Mouse (Mus musculus): ENCODE data around the gene Fam45a. TPM values are rescaled to one million over a fixed set of nuclear protein-coding genes. Genes with fewer than 3 reads are reported as not detected.

Fam45a gene
- polyA plus RNA-seq (2015; fragmentation: Nextera tagmentation; extraction: Ambion mirVana): 42.4 and 46.8 TPM in 2 replicates

DNA sequence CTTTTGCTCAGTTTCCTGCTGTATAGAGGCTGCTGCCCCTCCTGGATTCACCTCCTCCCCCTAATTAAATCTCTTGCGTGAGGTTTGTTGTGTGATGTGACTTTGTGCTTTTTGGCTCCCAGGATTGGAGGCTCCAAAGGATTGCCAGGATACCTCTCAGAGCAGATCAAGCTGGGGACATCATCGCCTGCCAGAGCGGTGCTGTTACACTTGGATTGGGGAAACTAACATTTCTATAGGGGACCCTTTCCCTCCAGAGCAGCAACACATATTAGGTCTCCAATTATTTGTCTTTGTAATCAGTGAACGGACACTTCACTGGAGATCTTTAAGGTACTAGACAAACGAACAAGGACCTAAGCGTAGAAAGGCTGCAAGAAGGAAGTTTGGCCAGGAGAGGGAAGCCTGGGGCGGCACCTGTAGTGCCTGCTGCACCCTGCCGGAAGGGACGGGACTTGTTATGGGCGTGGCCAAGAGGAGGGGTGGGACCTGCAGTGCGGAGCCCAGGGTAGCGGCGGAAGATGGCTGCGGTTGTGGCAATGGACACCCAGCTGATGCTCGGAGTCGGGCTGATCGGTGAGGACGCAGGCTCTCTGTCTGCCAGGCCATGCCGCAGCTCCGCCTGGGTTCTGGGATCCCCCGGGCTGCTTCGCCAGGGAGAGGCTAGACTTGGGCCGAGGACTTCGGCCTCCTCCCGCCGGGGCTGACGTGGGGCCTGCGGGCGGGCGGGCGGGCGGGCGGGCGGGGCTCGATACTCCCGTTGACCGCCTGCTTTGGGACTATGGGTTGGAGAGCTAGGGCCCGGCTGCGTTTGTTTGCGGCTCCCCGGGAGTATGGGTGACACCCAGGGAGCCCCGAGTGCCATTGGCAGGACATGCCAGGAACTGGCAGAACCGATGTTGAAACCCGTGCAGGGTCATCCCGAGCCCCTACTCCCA lies at the start of gene Fam45a:
TSS of gene Fam45a (plus strand) at position 488 of the 938 bp plus-strand sequence.
- H3K9ac ChIP-seq (ENCODE audit: low read depth, low read length): peak within 1 kb of the TSS; percentile 93
- ATAC-seq: peak; percentile 99
- 0 out of 2 replicates have a peak, but pooled peaks cover 6% of the 10 kb centered on the region for H3K4me1 ChIP-seq (ENCODE audit: control insufficient read depth, insufficient read depth, low read depth, low read length)
- no peaks in the 10 kb centered on the region for H3K27me3 ChIP-seq (replicated peaks; ENCODE audit: control insufficient read depth, insufficient read depth, low read length)
- WGBS: 2% methylated on average over 29 of the region's 45 CpGs
- no peaks in the 10 kb centered on the region for H3K9me3 ChIP-seq (ENCODE audit: control insufficient read depth, low read length)
- H3K4me3 ChIP-seq (ENCODE audit: low read length): peak within 1 kb of the TSS; percentile 81
- H3K36me3 ChIP-seq (ENCODE audit: control insufficient read depth, insufficient read depth, low read length): no peaks in the 10 kb centered on the region; the same call in 1 of the 2 replicates
- H3K4me2 ChIP-seq (ENCODE audit: low read length): peak within 1 kb of the TSS; percentile 69
- H3K27ac ChIP-seq (ENCODE audit: low read depth, low read length): peak within 1 kb of the TSS; percentile 76

DNA sequence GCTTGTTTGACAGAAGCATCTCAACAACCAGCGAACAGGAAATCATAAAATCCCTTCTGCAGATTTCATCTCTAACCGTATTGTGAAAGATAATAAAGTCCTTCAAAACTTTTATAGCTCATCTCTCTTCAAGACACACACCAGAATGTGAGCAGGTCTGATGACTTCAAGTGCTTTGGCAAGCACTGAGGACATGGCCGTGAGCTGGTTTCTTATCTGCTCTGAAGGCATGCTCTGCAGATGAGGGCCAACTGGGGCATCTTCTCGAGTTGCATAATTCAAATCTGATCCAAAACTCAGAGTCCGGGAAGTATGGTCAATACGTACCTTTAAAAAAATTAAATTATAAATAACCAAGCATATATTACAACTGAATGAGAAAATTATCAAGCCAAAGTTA lies 38.0 kb upstream of the Fam45a start:
- ATAC-seq: no peak
- Histone ChIP-seq H3K9me3 (ENCODE audit: control insufficient read depth, low read length) (no peaks in the 10 kb centered on the region), H3K27ac (ENCODE audit: low read depth, low read length) (no peak overlapping the region), H3K4me1 (ENCODE audit: control insufficient read depth, insufficient read depth, low read depth, low read length) (no peaks in the 10 kb centered on the region), H3K27me3 (replicated peaks; ENCODE audit: control insufficient read depth, insufficient read depth, low read length) (no peaks in the 10 kb centered on the region), H3K4me2 (ENCODE audit: low read length) (no peak overlapping the region), H3K4me3 (ENCODE audit: low read length) (no peak overlapping the region), H3K36me3 (ENCODE audit: control insufficient read depth, insufficient read depth, low read length) (peaks cover 41% of the 10 kb centered on the region), H3K9ac (ENCODE audit: low read depth, low read length) (no peak overlapping the region)
- WGBS: 94% methylated on average over 6 of the region's 6 CpGs

DNA sequence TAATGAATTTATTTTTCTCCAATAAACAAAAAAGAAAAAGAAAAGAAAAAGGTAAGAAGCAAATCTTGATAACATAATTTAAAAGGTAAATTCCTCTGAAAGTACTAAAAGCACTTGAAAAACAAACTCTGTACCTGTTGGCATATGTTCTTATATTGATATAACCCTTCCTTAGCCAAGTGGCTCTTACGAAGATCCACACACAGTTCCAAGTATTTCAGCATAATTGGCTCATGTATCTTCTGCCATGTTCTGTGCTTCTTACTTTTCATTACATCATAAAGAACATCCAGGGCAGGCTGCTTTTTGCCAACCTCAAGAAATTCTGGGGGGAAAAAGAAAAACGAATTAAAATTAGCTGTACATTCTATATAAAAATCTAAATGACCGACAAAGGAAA lies 29.4 kb upstream of the Fam45a start:
- no peaks in the 10 kb centered on the region for H3K9me3 ChIP-seq (ENCODE audit: control insufficient read depth, low read length)
- no peak for ATAC-seq
- H3K27me3 ChIP-seq (replicated peaks; ENCODE audit: control insufficient read depth, insufficient read depth, low read length): no peaks in the 10 kb centered on the region
- H3K4me2 ChIP-seq (ENCODE audit: low read length): no peak overlapping the region
- no peak overlapping the region for H3K27ac ChIP-seq (ENCODE audit: low read depth, low read length)
- peaks cover 3% of the 10 kb centered on the region for H3K4me1 ChIP-seq (ENCODE audit: control insufficient read depth, insufficient read depth, low read depth, low read length)
- 87% methylated on average over 3 of the region's 3 CpGs for WGBS
- H3K9ac ChIP-seq (ENCODE audit: low read depth, low read length): no peak overlapping the region
- H3K4me3 ChIP-seq (ENCODE audit: low read length): no peak overlapping the region
- H3K36me3 ChIP-seq (ENCODE audit: control insufficient read depth, insufficient read depth, low read length): peaks cover 8% of the 10 kb centered on the region

DNA sequence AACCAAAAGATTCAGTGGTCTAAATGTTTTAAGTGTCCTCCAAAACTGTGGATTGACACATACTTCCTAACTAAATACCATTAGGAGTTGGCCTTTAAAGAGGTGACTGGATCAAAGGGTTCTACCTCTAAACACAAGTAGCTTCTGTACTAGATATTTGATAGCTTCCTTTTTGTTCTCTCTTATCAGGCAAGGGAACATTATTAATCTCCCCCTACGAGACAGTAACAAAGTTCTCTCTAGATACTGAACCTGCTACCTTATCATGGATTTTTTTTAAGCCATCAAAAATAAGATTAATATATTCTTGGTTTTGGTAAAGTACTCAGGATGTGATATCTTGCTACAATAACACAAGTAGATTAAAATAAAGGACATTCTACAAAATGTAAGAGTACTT lies 26.7 kb upstream of the Fam45a start:
- Histone ChIP-seq H3K9ac (ENCODE audit: low read depth, low read length) (no peak overlapping the region), H3K36me3 (ENCODE audit: control insufficient read depth, insufficient read depth, low read length) (peaks cover under 1% of the 10 kb centered on the region; the same call in 1 of the 2 replicates), H3K9me3 (ENCODE audit: control insufficient read depth, low read length) (no peaks in the 10 kb centered on the region), H3K27ac (ENCODE audit: low read depth, low read length) (no peak overlapping the region), H3K4me1 (ENCODE audit: control insufficient read depth, insufficient read depth, low read depth, low read length) (peaks cover 16% of the 10 kb centered on the region), H3K27me3 (replicated peaks; ENCODE audit: control insufficient read depth, insufficient read depth, low read length) (no peaks in the 10 kb centered on the region), H3K4me3 (ENCODE audit: low read length) (no peak overlapping the region), H3K4me2 (ENCODE audit: low read length) (no peak overlapping the region)
- 73% methylated on average over 1 of the region's 1 CpGs for WGBS
- ATAC-seq: no peak

DNA sequence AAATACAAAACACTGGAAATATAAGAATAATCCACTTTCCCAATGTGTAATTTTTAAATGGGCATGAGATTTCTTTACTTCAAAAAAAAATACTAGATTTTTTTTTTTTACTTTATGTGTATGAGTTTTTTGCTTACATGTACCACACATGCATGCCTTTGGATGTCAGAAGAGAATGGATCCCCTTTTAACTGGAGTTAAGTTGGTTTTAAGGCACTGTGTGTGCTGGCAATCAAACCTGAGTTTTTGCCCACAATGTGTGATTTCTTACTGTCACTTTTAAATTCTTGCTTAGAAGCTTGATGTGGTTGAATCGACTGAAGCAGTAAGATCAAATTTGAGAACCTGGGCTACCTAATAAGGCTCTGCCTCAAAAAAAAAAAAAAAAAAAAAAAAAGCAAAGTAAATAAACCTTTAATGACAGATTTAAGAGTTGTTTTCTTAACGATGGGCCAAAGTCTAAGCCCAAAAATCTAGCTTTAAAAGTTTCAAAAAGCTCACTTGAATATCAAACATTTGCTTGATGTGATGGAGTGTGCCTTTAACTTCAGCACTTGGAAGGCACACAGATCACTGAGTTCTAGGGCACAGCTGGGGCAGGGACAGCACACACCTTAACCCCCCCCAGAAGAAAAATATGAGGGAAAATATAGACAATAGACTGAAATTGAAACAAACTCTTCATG lies 23.8 kb upstream of the Fam45a start:
- WGBS: 65% methylated on average over 2 of the region's 2 CpGs

DNA sequence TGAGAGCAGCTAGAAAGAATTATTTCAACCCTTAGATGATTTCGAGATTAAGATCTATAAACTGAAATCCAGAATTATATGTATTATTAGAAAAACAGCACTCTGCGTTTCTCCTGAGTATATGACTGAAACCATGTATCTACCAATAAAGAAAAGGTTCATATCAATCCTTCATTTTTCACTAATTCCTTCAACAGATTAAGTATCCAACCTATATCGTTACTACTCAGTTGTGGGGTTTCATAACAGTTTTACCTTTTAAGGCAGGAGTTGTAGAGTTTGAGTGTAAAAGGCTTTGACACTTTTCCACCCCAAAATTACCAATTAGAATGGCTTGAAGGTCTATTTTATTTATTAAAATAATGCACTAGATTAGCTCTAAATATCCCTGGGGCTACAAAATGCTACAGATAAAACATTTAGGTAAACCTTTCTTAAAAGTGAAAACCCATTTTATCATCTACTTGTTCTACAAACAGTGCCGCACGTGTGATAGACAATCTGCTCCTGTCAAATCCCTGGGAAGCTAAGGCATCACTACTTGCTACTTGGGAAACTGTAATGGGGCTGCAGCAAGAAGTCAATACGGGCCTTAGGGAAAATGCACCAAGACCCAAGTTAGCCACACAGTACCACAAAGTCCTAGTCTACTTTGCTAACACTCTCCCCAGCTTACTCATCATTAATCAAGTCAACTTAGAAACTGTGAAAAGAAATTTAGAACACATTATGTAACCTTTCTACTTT lies 23.0 kb upstream of the Fam45a start:
- Histone ChIP-seq H3K36me3 (ENCODE audit: control insufficient read depth, insufficient read depth, low read length) (no peaks in the 10 kb centered on the region), H3K27me3 (replicated peaks; ENCODE audit: control insufficient read depth, insufficient read depth, low read length) (no peaks in the 10 kb centered on the region), H3K4me1 (ENCODE audit: control insufficient read depth, insufficient read depth, low read depth, low read length) (peaks cover 19% of the 10 kb centered on the region), H3K9me3 (ENCODE audit: control insufficient read depth, low read length) (no peaks in the 10 kb centered on the region), H3K4me2 (ENCODE audit: low read length) (peak overlapping the region; percentile 58), H3K9ac (ENCODE audit: low read depth, low read length) (0 out of 2 replicates have a peak overlapping the region, but pooled peaks have one; percentile 35), H3K27ac (ENCODE audit: low read depth, low read length) (no peak overlapping the region), H3K4me3 (ENCODE audit: low read length) (peak overlapping the region; percentile 20; the same call in 1 of the 2 replicates)
- no peak for ATAC-seq
- 44% methylated on average over 6 of the region's 6 CpGs for WGBS

More for the DNA sequence above, 23.8 kb upstream of the Fam45a start:
- no peaks in the 10 kb centered on the region for H3K27me3 ChIP-seq (replicated peaks; ENCODE audit: control insufficient read depth, insufficient read depth, low read length)
- no peak overlapping the region for H3K9ac ChIP-seq (ENCODE audit: low read depth, low read length)
- no peaks in the 10 kb centered on the region for H3K9me3 ChIP-seq (ENCODE audit: control insufficient read depth, low read length)
- H3K4me3 ChIP-seq (ENCODE audit: low read length): no peak overlapping the region
- H3K4me1 ChIP-seq (ENCODE audit: control insufficient read depth, insufficient read depth, low read depth, low read length): peaks cover 19% of the 10 kb centered on the region
- no peaks in the 10 kb centered on the region for H3K36me3 ChIP-seq (ENCODE audit: control insufficient read depth, insufficient read depth, low read length)
- H3K27ac ChIP-seq (ENCODE audit: low read depth, low read length): no peak overlapping the region
- H3K4me2 ChIP-seq (ENCODE audit: low read length): no peak overlapping the region
- no peak for ATAC-seq

DNA sequence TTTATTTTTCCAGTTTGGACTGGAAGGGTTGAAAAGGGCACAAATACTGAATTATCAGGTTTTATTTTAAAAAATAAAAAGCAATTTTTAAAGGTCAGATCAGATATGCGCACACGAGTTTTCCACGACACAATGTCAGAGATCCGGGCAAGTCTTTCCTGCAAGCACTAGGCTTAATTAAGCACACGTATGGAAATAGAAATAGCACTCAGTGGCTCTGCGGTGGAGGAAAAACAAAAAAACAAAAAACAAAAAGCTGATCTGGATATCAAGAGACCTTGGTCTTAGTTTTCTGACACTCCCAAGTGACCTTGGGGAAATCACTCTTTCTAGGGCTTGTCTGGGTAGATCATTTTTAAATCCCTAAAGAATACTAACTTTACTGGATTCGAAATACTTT lies 21.9 kb upstream of the Fam45a start:
- Histone ChIP-seq H3K27me3 (replicated peaks; ENCODE audit: control insufficient read depth, insufficient read depth, low read length) (no peaks in the 10 kb centered on the region), H3K36me3 (ENCODE audit: control insufficient read depth, insufficient read depth, low read length) (no peaks in the 10 kb centered on the region), H3K4me1 (ENCODE audit: control insufficient read depth, insufficient read depth, low read depth, low read length) (peaks cover 19% of the 10 kb centered on the region), H3K9ac (ENCODE audit: low read depth, low read length) (peak overlapping the region; percentile 84), H3K4me3 (ENCODE audit: low read length) (peak overlapping the region; percentile 64), H3K4me2 (ENCODE audit: low read length) (peak overlapping the region; percentile 77), H3K9me3 (ENCODE audit: control insufficient read depth, low read length) (no peaks in the 10 kb centered on the region), H3K27ac (ENCODE audit: low read depth, low read length) (no peak overlapping the region)
- ATAC-seq: no peak
- 2% methylated on average over 7 of the region's 7 CpGs for WGBS

DNA sequence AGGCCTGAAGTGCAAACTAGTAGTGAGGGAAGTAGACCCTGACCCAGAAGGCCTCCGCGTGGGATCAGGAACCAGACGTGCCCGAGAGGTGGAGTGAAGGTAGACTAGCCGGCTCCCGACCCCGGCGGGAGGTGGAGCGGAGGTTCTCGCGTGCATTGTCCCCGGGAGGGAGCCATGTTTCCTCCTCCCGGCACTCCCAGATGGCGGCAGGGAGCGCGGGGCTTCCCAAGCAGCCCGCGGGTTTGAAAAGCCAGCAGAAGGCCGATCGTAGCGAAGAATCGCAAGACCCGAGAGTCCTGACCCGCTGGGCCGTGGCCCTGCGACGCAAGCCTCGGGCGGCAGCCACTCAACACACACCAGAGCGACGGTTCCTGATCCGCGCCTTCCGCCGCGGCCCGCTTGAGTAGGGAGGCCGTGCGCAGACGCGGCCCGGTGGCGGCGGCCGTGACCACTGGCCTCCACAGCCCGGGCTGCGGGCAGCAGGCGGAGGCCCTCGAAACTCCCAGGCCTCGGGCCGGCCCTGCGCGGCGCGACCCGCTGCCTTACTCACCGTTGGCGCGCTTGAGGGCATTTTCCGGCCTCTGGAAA lies 21.4 kb upstream of the Fam45a start:
- H3K27me3 ChIP-seq (replicated peaks; ENCODE audit: control insufficient read depth, insufficient read depth, low read length): no peaks in the 10 kb centered on the region

More for the DNA sequence above, 21.4 kb upstream of the Fam45a start:
- Histone ChIP-seq H3K4me1 (ENCODE audit: control insufficient read depth, insufficient read depth, low read depth, low read length) (peaks cover 19% of the 10 kb centered on the region), H3K27ac (ENCODE audit: low read depth, low read length) (peak overlapping the region; percentile 98), H3K36me3 (ENCODE audit: control insufficient read depth, insufficient read depth, low read length) (no peaks in the 10 kb centered on the region), H3K9ac (ENCODE audit: low read depth, low read length) (peak overlapping the region; percentile 84), H3K4me2 (ENCODE audit: low read length) (peak overlapping the region; percentile 77), H3K9me3 (ENCODE audit: control insufficient read depth, low read length) (no peaks in the 10 kb centered on the region), H3K4me3 (ENCODE audit: low read length) (peak overlapping the region; percentile 64)
- ATAC-seq: peak; percentile 81
- under 1% methylated on average over 49 of the region's 60 CpGs for WGBS
